Mouse (Mus musculus) hindbrain, embryonic 14.5 days (tissue): ENCODE results near the gene Cenpu. TPM values are rescaled to one million over a fixed set of nuclear protein-coding genes. Genes with fewer than 3 reads are reported as not detected.

Experiments used
- ATAC-seq: fragments of 200-750 bp; cut with Nextera tagmentation; 2 replicates; pipeline ENCODE4 v1.8.0; 2017; ENCODE audit warnings: moderate number of reproducible peaks, mild to moderate bottlenecking, moderate TSS enrichment, moderate library complexity; ENCODE audit not compliant: low FRiP score
- DNase-seq: peaks from one replicate; pipeline ENCODE4 v3.0.0-alpha.2; 2015; ENCODE audit warnings: low spot score
- H3K27ac ChIP-seq: fragments of 300-500 bp; sonication (generic); 2 replicates; pipeline ENCODE4 v1.5.1; 2014; ENCODE audit warnings: mild to moderate bottlenecking, moderate library complexity
- H3K27me3 ChIP-seq: fragments of 300-500 bp; sonication (generic); 2 replicates; pipeline ENCODE4 v1.6.1; 2014; ENCODE audit warnings: mild to moderate bottlenecking, low read length, mixed read lengths; ENCODE audit not compliant: control insufficient read depth, insufficient read depth
- H3K36me3 ChIP-seq: fragments of 300-500 bp; sonication (generic); replicated peaks from 2 replicates; pipeline ENCODE4 v1.6.1; 2014; ENCODE audit not compliant: control insufficient read depth, insufficient read depth
- H3K4me1 ChIP-seq: fragments of 300-500 bp; sonication (generic); replicated peaks from 2 replicates; pipeline ENCODE4 v1.6.1; 2014; ENCODE audit warnings: antibody characterized with exemption, low read length, mixed read lengths; ENCODE audit not compliant: control insufficient read depth, insufficient read depth
- H3K4me2 ChIP-seq: fragments of 300-500 bp; sonication (generic); replicated peaks from 2 replicates; pipeline ENCODE4 v1.6.1; 2014; ENCODE audit warnings: mild to moderate bottlenecking, moderate library complexity
- H3K4me3 ChIP-seq: fragments of 300-500 bp; sonication (generic); replicated peaks from 2 replicates; pipeline ENCODE4 v1.5.1; 2014; ENCODE audit warnings: mild to moderate bottlenecking, low read length
- H3K9ac ChIP-seq: fragments of 300-500 bp; sonication (generic); 2 replicates; pipeline ENCODE4 v1.6.1; 2014
- H3K9me3 ChIP-seq: fragments of 300-500 bp; sonication (generic); 2 replicates; pipeline ENCODE4 v1.6.1; 2016; ENCODE audit warnings: low read length; ENCODE audit not compliant: control insufficient read depth
- WGBS: fragments of 180-500 bp; shearing (Covaris S2); extraction: QIAGEN DNeasy Blood & Tissue Kit; methylation state at CpG from one replicate; pipeline ENCODE4 v1.1.7; 2014; 5-methylcytosine and 5-hydroxymethylcytosine counted together
- polyA plus RNA-seq: library from polyadenylated mRNA; unstranded; fragments of >200 nt; fragmentation: Nextera tagmentation; extraction: Ambion mirVana; gene quantifications from 2 replicates; pipeline ENCODE4 v1.2.1, GENCODE M21; 2014

The Cenpu gene
- polyA plus RNA-seq, 1 experiment from 2014 or later = 6.2 TPM

DNA sequence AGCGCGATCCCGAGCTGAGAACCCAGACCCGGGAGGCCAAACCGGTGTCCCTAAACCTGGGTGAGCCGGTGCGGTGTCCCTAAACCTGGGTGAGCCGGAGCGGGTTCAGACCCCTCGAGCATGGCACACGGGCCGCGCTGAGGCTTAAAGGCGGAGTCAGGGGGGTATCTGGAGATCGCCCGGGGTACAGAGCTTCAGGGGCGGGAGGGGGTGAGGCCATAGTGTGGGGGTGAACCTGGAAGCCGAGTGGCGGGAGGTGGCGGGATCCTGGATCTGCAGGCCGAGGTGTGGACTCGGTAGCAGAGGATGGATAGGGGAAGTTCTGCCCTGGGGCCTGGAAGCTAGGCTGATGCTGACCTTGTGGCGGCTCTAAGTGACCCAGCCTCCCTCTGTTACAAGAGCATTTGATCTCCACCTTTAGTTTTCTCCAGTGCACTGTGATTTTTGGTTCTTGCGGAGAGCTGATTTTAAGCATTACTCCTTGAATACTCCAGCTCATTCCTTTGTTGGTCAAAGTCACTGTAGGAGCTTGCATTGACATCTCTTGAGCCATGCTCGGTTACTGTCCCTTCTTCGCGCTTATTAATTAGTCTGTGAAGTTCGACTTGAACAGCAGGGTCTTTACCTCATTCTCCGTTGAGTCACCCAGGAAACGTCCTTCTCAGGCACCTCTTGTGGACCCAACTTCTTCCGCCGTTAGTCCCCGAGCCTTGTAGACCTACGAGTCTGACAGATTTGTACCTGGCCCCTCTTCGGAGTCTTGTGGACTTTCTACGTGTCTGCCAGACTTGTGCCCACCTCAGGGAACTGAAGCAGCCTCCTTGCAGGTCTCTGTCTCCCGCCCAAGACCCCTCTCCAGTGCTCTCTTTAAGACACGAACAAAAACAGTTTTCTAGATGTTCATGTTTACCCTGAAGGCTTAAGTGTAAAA lies 66.1 kb downstream of the Cenpu start:
- WGBS = under 1% methylated on average over 38 of the region's 38 CpGs
- DNase-seq (peak; percentile 50), ATAC-seq (no peak; the same call in 1 of the 2 replicates)
- Histone ChIP-seq H3K36me3 (no peaks in the 10 kb centered on the region), H3K4me2 (peak overlapping the region; percentile 86), H3K27ac (peak overlapping the region; percentile 93), H3K9ac (peak overlapping the region; percentile 74), H3K27me3 (no peaks in the 10 kb centered on the region), H3K9me3 (no peaks in the 10 kb centered on the region), H3K4me3 (peak overlapping the region; percentile 51), H3K4me1 (peaks cover 26% of the 10 kb centered on the region)

DNA sequence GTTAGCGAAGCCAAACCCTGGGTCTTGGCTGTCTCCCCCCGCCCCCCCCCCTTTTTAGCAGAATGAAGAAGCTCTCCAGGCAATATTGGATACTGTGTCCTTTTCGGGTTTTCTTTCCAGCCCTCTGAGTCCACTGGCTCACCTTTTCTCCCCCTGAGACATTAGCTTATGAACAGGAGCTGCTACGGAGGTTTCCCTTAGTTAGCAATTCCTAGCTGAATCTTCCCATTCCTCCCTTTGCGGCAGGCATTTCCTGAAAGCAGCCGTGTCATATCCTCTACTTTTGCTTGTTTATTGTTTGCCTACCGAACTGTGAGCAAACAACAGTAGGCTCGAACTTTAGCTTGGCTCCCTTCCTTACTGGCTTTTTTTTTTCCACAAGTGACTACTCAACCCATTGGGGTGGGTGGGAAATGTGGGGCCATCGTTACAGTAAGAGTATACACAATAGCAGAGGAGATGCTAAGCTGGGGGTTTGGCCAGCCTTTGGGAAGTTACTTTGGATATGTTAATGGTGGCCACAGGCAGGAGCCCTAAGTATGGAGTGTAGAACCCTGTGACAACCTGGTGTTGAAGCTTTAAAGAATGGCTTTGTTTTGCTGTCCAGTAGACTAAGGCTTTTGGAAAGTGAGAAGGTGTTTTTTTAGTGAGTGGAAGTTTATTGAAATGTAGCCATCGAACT lies 67.0 kb downstream of the Cenpu start:
- Histone ChIP-seq H3K4me2 (peak overlapping the region; percentile 86), H3K9me3 (no peaks in the 10 kb centered on the region), H3K4me3 (peak overlapping the region; percentile 51), H3K27ac (peak overlapping the region; percentile 93; the same call in 1 of the 2 replicates), H3K36me3 (no peaks in the 10 kb centered on the region), H3K27me3 (no peaks in the 10 kb centered on the region), H3K4me1 (peaks cover 26% of the 10 kb centered on the region), H3K9ac (peak overlapping the region; percentile 74)
- 2% methylated on average over 10 of the region's 10 CpGs for WGBS
- DNase-seq (no peak), ATAC-seq (no peak)

DNA sequence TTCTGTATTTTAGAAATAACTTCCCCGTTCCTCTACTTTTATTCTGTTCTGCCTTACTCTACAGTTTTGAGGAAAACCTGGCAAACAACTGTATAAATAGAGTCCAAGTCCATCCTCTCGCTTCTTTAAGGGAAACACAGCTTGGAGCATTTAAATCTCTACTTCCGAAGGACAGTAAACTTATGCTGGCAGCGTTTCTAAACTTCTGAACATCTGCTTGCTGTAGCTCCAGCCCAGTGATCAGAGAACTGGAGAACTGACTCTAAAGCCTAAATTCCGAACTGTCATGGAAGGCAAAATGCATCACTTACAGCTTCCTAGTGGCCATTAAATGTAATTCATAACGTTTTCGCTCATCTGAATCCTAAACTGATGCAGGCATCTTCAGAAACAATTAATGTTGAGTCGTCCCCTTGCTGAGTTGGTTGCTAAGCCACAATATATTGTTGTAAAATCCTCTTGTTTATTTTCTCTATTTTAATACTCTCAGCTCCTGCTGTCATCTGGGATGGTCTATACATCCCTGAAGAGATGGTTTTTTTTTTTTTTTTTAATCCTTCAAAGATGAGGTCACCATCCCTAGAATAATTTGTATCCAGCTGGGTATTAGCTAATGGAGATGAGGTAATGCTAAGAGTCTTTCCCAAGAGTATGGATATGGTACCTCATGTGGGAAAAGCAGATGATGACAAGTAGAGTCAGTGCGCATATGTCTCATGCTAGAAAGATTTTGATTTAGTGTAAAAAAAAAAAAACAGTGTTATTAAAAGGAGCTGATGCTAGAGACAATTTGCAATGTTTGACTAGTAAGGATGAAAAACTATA lies 70.8 kb downstream of the Cenpu start:
- DNase-seq (no peak), ATAC-seq (no peak)
- Histone ChIP-seq H3K27ac (no peak overlapping the region), H3K36me3 (no peaks in the 10 kb centered on the region), H3K4me2 (no peak overlapping the region), H3K9ac (no peak overlapping the region), H3K4me3 (no peak overlapping the region), H3K9me3 (no peaks in the 10 kb centered on the region), H3K4me1 (peaks cover 20% of the 10 kb centered on the region), H3K27me3 (no peaks in the 10 kb centered on the region)
- 81% methylated on average over 9 of the region's 9 CpGs for WGBS

DNA sequence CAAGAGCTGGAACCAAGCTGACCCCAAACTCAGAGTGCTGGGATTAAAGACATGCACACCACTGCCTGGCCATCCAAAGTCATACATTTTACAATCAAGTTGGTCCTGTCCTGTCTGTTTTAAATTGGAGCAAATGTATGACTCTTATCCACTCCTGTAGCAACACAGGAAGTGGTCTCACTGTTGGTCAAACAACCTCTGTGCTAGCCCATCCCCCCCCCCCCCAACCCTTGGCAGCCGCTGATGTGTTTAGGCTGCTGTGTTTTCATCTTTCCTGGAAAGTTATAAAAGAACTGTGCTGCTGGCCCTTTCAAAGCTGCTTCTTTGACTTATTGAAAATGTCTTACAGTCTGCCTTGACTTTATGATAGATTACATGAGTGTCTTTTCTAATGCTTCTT lies 73.3 kb downstream of the Cenpu start:
- Histone ChIP-seq H3K36me3 (peaks cover 8% of the 10 kb centered on the region), H3K4me2 (no peak overlapping the region), H3K4me3 (no peak overlapping the region), H3K4me1 (no peaks in the 10 kb centered on the region; the same call in 1 of the 2 replicates), H3K9ac (no peak overlapping the region), H3K9me3 (no peaks in the 10 kb centered on the region), H3K27me3 (no peaks in the 10 kb centered on the region), H3K27ac (no peak overlapping the region)
- ATAC-seq (no peak), DNase-seq (no peak)
- 74% methylated on average over 1 of the region's 1 CpGs for WGBS

DNA sequence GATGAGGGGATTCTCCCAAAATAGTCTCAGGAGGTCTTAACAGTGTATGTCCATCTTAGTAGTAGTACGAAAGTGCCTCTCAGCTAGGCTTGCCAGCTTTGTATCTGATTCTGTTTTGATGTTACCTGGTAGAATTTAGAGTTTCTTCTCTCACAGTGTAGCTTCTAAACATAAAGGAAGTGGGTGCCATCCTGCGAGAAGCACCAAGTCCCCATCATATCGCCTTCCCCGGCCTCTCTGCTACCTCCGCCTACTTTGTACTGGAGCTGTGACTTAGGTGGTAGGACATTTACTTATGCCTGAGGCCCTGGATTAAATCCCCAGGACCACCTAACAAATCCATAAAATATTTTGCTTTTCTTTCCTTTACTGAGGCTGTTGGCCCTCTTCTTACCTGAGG lies 74.8 kb downstream of the Cenpu start:
- Histone ChIP-seq H3K9me3 (no peaks in the 10 kb centered on the region), H3K27me3 (no peaks in the 10 kb centered on the region), H3K4me3 (no peak overlapping the region), H3K9ac (no peak overlapping the region), H3K4me1 (no peaks in the 10 kb centered on the region; the same call in 1 of the 2 replicates), H3K36me3 (peaks cover 22% of the 10 kb centered on the region), H3K27ac (no peak overlapping the region), H3K4me2 (no peak overlapping the region)
- ATAC-seq = no peak
- WGBS = 95% methylated on average over 5 of the region's 5 CpGs
- no peak for DNase-seq

DNA sequence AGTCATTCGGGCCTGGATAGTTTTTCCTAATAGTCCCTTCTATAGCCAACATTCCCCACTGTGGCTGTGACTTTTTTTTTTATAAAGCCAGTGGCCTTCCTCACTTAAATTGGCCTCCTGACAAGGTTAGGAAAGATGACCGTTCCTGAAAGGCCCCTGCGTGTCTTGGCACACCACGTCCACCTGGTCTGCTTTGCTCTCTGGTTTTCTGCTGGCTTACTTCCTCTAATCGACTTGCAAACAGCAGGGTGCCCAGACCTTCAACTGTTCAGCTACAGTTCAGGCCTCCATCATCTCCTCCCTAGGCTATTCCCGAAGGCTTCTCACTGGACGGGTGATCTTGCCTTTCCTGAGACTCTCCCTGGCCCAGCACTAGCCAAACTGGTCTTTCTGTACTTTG lies 76.1 kb downstream of the Cenpu start:
- Histone ChIP-seq H3K27me3 (no peaks in the 10 kb centered on the region), H3K27ac (no peak overlapping the region), H3K4me1 (no peaks in the 10 kb centered on the region; the same call in 1 of the 2 replicates), H3K9me3 (no peaks in the 10 kb centered on the region), H3K9ac (no peak overlapping the region), H3K4me2 (no peak overlapping the region), H3K36me3 (peaks cover 33% of the 10 kb centered on the region), H3K4me3 (no peak overlapping the region)
- ATAC-seq (no peak), DNase-seq (no peak)
- WGBS = 73% methylated on average over 7 of the region's 7 CpGs

DNA sequence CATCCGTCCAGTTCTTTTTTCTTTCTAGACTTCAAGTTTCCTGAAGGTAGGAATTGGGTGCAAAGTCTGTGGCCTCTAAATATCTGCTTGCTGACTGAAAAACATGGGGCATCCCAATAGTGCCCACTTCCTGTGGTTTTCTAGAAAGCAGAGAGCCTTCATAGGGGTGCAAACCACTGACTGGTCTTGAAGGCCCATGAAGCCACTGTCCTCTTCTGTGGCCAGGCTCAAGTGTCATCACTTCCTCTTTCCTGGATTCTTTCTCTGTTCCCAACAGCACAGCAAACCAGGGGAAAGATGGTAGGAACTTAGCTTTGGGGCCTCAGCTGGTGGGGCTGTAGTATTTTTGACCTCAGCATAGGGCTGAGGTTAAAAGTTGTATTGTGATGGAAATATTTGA lies 76.8 kb downstream of the Cenpu start:
- WGBS = 100% methylated on average over 1 of the region's 1 CpGs
- Histone ChIP-seq H3K4me1 (no peaks in the 10 kb centered on the region; the same call in 1 of the 2 replicates), H3K27ac (no peak overlapping the region), H3K9me3 (no peaks in the 10 kb centered on the region), H3K4me3 (no peak overlapping the region), H3K4me2 (no peak overlapping the region), H3K9ac (no peak overlapping the region), H3K27me3 (no peaks in the 10 kb centered on the region), H3K36me3 (peaks cover 40% of the 10 kb centered on the region)
- DNase-seq (no peak), ATAC-seq (no peak)
